Comparison of ENCODE assay signal across 11 mouse cellular contexts in the genomic region with DNA sequence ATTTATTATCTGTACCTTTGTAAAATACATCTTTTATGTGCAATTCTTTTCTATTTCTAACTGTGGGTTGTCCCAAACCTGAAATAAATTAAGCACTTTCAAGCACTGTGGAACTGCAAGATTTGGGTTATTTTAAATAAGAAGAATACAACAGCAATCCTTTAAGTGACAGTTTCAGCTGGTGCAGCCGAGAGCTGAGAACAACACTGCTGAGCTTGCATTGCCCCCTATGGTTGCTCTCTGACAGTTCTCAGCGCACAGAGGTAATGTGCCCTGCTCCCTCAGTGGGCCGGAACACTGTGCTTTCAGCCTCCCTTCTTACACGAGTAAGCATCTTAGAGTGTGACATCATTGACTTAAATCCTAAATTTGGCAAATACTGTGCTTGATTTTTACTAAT.
DNase-seq lines count a peak whose midpoint lies in the region; ATAC-seq and TF ChIP-seq lines count a peak whose summit lies in the region.
"Had no signal": no experiment of that assay in that cellular context is flagged by ENCODE, and none has a peak within 500 bp of the region (broad histone marks: within the 10 kb centered on the region; RNA-seq: fewer than 3 reads in every experiment).

No protein-coding gene starts in this region.

- H3K9me3 ChIP-seq in limb, embryonic 14.5 days (ENCODE audit: control insufficient read depth, low read length) = no peaks in the 10 kb centered on the region
- H3K9me3 ChIP-seq in limb, embryonic 10.5 days (replicated peaks) = no peaks in the 10 kb centered on the region
- no peaks in the 10 kb centered on the region for H3K9me3 ChIP-seq in forebrain, embryonic 12.5 days
- no peaks in the 10 kb centered on the region for H3K9me3 ChIP-seq in liver, embryonic 11.5 days (ENCODE audit: control insufficient read depth, low read length)
- H3K9me3 ChIP-seq: embryonic facial prominence, embryonic 15.5 days had no signal

- ATAC-seq in limb, embryonic 14.5 days (ENCODE audit: low FRiP score, low read depth) = no peak
- peak; percentile 92 for ATAC-seq in forebrain, embryonic 12.5 days (ENCODE audit: low FRiP score)
- ATAC-seq in liver, embryonic 11.5 days (replicated peaks; ENCODE audit: low FRiP score) = no peak

- 37% methylated on average over 4 of the region's 4 CpGs for WGBS in limb, embryonic 14.5 days
- WGBS in limb, embryonic 10.5 days = 39% methylated on average over 4 of the region's 4 CpGs
- WGBS in forebrain, embryonic 12.5 days = 12% methylated on average over 4 of the region's 4 CpGs
- 48% methylated on average over 4 of the region's 4 CpGs for WGBS in liver, embryonic 11.5 days

- H3K9ac ChIP-seq in limb, embryonic 14.5 days (ENCODE audit: low read depth, low read length, severe bottlenecking) = no peak overlapping the region
- no peak overlapping the region for H3K9ac ChIP-seq in forebrain, embryonic 12.5 days
- no peak overlapping the region for H3K9ac ChIP-seq in liver, embryonic 11.5 days (ENCODE audit: low read depth, low read length)
- H3K9ac ChIP-seq: embryonic facial prominence, embryonic 15.5 days had no signal

- no peak for TF ChIP-seq POLR2A in limb, embryonic 14.5 days (IDR thresholded peaks at IDR 0.05; ENCODE audit: borderline replicate concordance, extremely low read depth, insufficient read depth, insufficient read length)

- H3K27me3 ChIP-seq in limb, embryonic 14.5 days (ENCODE audit: control insufficient read depth, insufficient read depth, low read length) = no peaks in the 10 kb centered on the region
- no peaks in the 10 kb centered on the region for H3K27me3 ChIP-seq in limb, embryonic 10.5 days (ENCODE audit: low read depth, poor library complexity, severe bottlenecking)
- no peaks in the 10 kb centered on the region for H3K27me3 ChIP-seq in forebrain, embryonic 12.5 days
- H3K27me3 ChIP-seq in liver, embryonic 11.5 days (replicated peaks; ENCODE audit: control insufficient read depth, insufficient read depth, low read length) = no peaks in the 10 kb centered on the region
- H3K27me3 ChIP-seq: embryonic facial prominence, embryonic 15.5 days had no signal

- no peak overlapping the region for H3K27ac ChIP-seq in limb, embryonic 14.5 days (replicated peaks; ENCODE audit: low read depth, low read length)
- no peak overlapping the region for H3K27ac ChIP-seq in limb, embryonic 10.5 days
- H3K27ac ChIP-seq in forebrain, embryonic 12.5 days = no peak overlapping the region
- H3K27ac ChIP-seq in liver, embryonic 11.5 days (ENCODE audit: low read depth, low read length) = no peak overlapping the region
- H3K27ac ChIP-seq: embryonic facial prominence, embryonic 15.5 days had no signal

- no peak overlapping the region for H3K4me3 ChIP-seq in limb, embryonic 14.5 days (replicated peaks; ENCODE audit: low read length)
- no peak overlapping the region for H3K4me3 ChIP-seq in limb, embryonic 10.5 days
- no peak overlapping the region for H3K4me3 ChIP-seq in forebrain, embryonic 12.5 days (replicated peaks)
- no peak overlapping the region for H3K4me3 ChIP-seq in liver, embryonic 11.5 days (ENCODE audit: low read depth, low read length)
- H3K4me3 ChIP-seq: embryonic facial prominence, embryonic 15.5 days had no signal

- intact Hi-C loops in left cerebral cortex, postnatal 25 days (cut with DNase I) = loop anchor here (10.0 kb wide), 1 partner anchor 1439 kb away; no protein-coding TSS in a partner anchor

- no peak overlapping the region for H3K4me2 ChIP-seq in limb, embryonic 14.5 days (replicated peaks; ENCODE audit: low read depth, low read length, severe bottlenecking)
- H3K4me2 ChIP-seq in forebrain, embryonic 12.5 days = no peak overlapping the region
- no peak overlapping the region for H3K4me2 ChIP-seq in liver, embryonic 11.5 days
- H3K4me2 ChIP-seq: embryonic facial prominence, embryonic 15.5 days had no signal

- DNase-seq in limb, embryonic 14.5 days (ENCODE audit: low spot score) = peak; percentile 22
- DNase-seq in limb, embryonic 10.5 days (ENCODE audit: low spot score) = no peak
- peak; percentile 5 to 11 for DNase-seq in left cerebral cortex, postnatal 25 days (ENCODE audit: low spot score in 2 of 2)
- peak; percentile 18 for DNase-seq in right cerebral cortex, postnatal 4 days
- DNase-seq in liver, embryonic 11.5 days (ENCODE audit: low spot score) = no peak
- DNase-seq in spleen, postnatal 36 days (ENCODE audit: low spot score in 2 of 2) = no peak
- no peak for DNase-seq in adrenal gland, postnatal 25 days
- DNase-seq: kidney, adult 11 months; thymus, adult 18-20 months had no signal

- H3K4me1 ChIP-seq in limb, embryonic 14.5 days (ENCODE audit: control insufficient read depth, insufficient read depth, low read length) = no peaks in the 10 kb centered on the region
- H3K4me1 ChIP-seq in limb, embryonic 10.5 days = no peaks in the 10 kb centered on the region
- peaks cover 5% of the 10 kb centered on the region for H3K4me1 ChIP-seq in forebrain, embryonic 12.5 days
- no peaks in the 10 kb centered on the region for H3K4me1 ChIP-seq in liver, embryonic 11.5 days (replicated peaks; ENCODE audit: control insufficient read depth, insufficient read depth, low read length)
- H3K4me1 ChIP-seq: embryonic facial prominence, embryonic 15.5 days had no signal

- H3K36me3 ChIP-seq in limb, embryonic 14.5 days (ENCODE audit: control insufficient read depth, insufficient read depth, low read length) = no peaks in the 10 kb centered on the region
- no peaks in the 10 kb centered on the region for H3K36me3 ChIP-seq in limb, embryonic 10.5 days
- no peaks in the 10 kb centered on the region for H3K36me3 ChIP-seq in forebrain, embryonic 12.5 days (replicated peaks)
- H3K36me3 ChIP-seq in liver, embryonic 11.5 days (ENCODE audit: control insufficient read depth, insufficient read depth, low read length) = no peaks in the 10 kb centered on the region
- H3K36me3 ChIP-seq: embryonic facial prominence, embryonic 15.5 days had no signal

Comparison
In these comparisons a context has a peak if more than half of its experiments do, and no peak if none do; other contexts are left out.
1. DNase-seq: peak in limb, embryonic 14.5 days (single experiment), left cerebral cortex, postnatal 25 days (2 of 2) and right cerebral cortex, postnatal 4 days (single experiment); none in limb, embryonic 10.5 days (single experiment), liver, embryonic 11.5 days (single experiment), spleen, postnatal 36 days (0 of 2) and adrenal gland, postnatal 25 days (single experiment).